Mouse (Mus musculus) midbrain, embryonic 14.5 days (tissue): ENCODE measurements around the gene Mrpl2. TPM values are rescaled to one million over a fixed set of nuclear protein-coding genes. Genes with fewer than 3 reads are reported as not detected.

Experiments used
- ATAC-seq: fragments of 200-750 bp; cut with Nextera tagmentation; 2 replicates; pipeline ENCODE4 v1.8.0; 2017; ENCODE audit warnings: moderate number of reproducible peaks, moderate library complexity; ENCODE audit not compliant: low FRiP score, low TSS enrichment
- DNase-seq: peaks from one replicate; pipeline ENCODE4 v3.0.0-alpha.2; 2015
- H3K27ac ChIP-seq: fragments of 300-500 bp; sonication (generic); replicated peaks from 2 replicates; pipeline ENCODE4 v1.5.1; 2014; ENCODE audit warnings: mild to moderate bottlenecking, low read depth, low read length, moderate library complexity
- H3K27me3 ChIP-seq: fragments of 300-500 bp; sonication (generic); 2 replicates; pipeline ENCODE4 v1.6.1; 2014; ENCODE audit warnings: low read length, control low read depth, mixed read lengths; ENCODE audit not compliant: control insufficient read depth, insufficient read depth
- H3K36me3 ChIP-seq: fragments of 300-500 bp; sonication (generic); 2 replicates; pipeline ENCODE4 v1.6.1; 2014; ENCODE audit warnings: low read length, control low read depth; ENCODE audit not compliant: control insufficient read depth, insufficient read depth
- H3K4me1 ChIP-seq: fragments of 300-500 bp; sonication (generic); 2 replicates; pipeline ENCODE4 v1.6.1; 2014; ENCODE audit warnings: mild to moderate bottlenecking, antibody characterized with exemption, low read length, control low read depth; ENCODE audit not compliant: control insufficient read depth, insufficient read depth
- H3K4me2 ChIP-seq: fragments of 300-500 bp; sonication (generic); 2 replicates; pipeline ENCODE4 v1.6.1; 2014; ENCODE audit warnings: mild to moderate bottlenecking, low read length, moderate library complexity
- H3K4me3 ChIP-seq: fragments of 300-500 bp; sonication (generic); replicated peaks from 2 replicates; pipeline ENCODE4 v1.5.1; 2014; ENCODE audit warnings: low read depth, low read length
- H3K9ac ChIP-seq: fragments of 300-500 bp; sonication (generic); replicated peaks from 2 replicates; pipeline ENCODE4 v1.6.1; 2014; ENCODE audit warnings: mild to moderate bottlenecking, low read length, moderate library complexity
- H3K9me3 ChIP-seq: fragments of 300-500 bp; sonication (generic); 2 replicates; pipeline ENCODE4 v1.6.1; 2016; ENCODE audit warnings: low read length, control low read depth, mixed read lengths; ENCODE audit not compliant: control insufficient read depth
- WGBS: fragments of 180-500 bp; shearing (Covaris S2); extraction: QIAGEN DNeasy Blood & Tissue Kit; methylation state at CpG from one replicate; pipeline ENCODE4 v1.1.7; 2014; 5-methylcytosine and 5-hydroxymethylcytosine counted together
- polyA plus RNA-seq: library from polyadenylated mRNA; unstranded; fragments of >200 nt; fragmentation: Nextera tagmentation; extraction: Ambion mirVana; gene quantifications from 2 replicates; pipeline ENCODE4 v1.2.1, GENCODE M21; 2014

Gene Mrpl2
- polyA plus RNA-seq, 1 experiment from 2014 or later, result 73.2 TPM

DNA sequence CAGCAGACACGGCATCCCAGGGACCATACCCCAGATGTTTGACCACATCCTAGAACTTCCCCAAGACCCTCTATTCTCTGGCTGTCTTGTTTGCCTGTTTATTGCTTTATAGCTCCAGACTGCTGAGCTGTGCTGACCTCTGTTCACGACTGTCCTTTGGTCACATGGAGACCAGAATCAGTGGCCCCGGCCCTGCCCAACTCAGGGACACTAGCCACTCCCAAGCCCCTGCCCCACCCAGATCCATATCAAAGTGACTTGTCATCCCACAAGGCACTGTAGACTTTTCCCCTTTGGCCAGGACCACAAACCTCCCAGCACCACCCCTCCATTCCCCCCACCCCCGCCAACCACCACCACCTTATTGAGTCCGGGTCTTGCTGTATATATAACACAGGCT lies 53.2 kb downstream of the Mrpl2 start:
- no peak overlapping the region for H3K4me3 ChIP-seq
- 86% methylated on average over 5 of the region's 5 CpGs for WGBS

More for the DNA sequence above, 53.2 kb downstream of the Mrpl2 start:
- peaks cover 22% of the 10 kb centered on the region for H3K36me3 ChIP-seq
- H3K27me3 ChIP-seq, result no peaks in the 10 kb centered on the region
- H3K4me2 ChIP-seq, result no peak overlapping the region
- H3K9me3 ChIP-seq, result no peaks in the 10 kb centered on the region
- H3K9ac ChIP-seq, result no peak overlapping the region
- DNase-seq (no peak), ATAC-seq (no peak)
- no peak overlapping the region for H3K27ac ChIP-seq
- peaks cover 14% of the 10 kb centered on the region for H3K4me1 ChIP-seq

Other genes starting within 250 kb of the Mrpl2 start
- gene Crip3, start 217.3 kb upstream of the Mrpl2 start, polyA plus RNA-seq, result 1.00 and 4.2 TPM in 2 replicates
- gene Slc22a7, start 207.8 kb upstream of the Mrpl2 start, polyA plus RNA-seq, result not detected in 2 replicates
- gene Ttbk1, start 158.6 kb upstream of the Mrpl2 start, polyA plus RNA-seq, result 6.1 and 6.2 TPM in 2 replicates
- 17.2 and 20.4 TPM in 2 replicates for gene Dnph1, start 149.5 kb upstream of the Mrpl2 start, polyA plus RNA-seq
- 13.6 and 20.6 TPM in 2 replicates for gene Cul9, start 99.8 kb upstream of the Mrpl2 start, polyA plus RNA-seq
- gene Srf, start 90.1 kb upstream of the Mrpl2 start, polyA plus RNA-seq, result 4.2 and 5.9 TPM in 2 replicates
- 19.6 and 20.0 TPM in 2 replicates for gene Ptk7, start 16.7 kb upstream of the Mrpl2 start, polyA plus RNA-seq
- 32.8 and 33.4 TPM in 2 replicates for gene Klc4, start 207 bp upstream of the Mrpl2 start, polyA plus RNA-seq
- 32.3 and 32.9 TPM in 2 replicates for gene Cul7, start 4.1 kb downstream of the Mrpl2 start, polyA plus RNA-seq
- 35.3 and 40.5 TPM in 2 replicates for gene Rrp36, start 28.1 kb downstream of the Mrpl2 start, polyA plus RNA-seq
- 240 and 297 TPM in 2 replicates for gene Mea1, start 32.6 kb downstream of the Mrpl2 start, polyA plus RNA-seq
- gene Klhdc3, start 34.7 kb downstream of the Mrpl2 start, polyA plus RNA-seq, result 141 and 150 TPM in 2 replicates
- 68.3 and 81.4 TPM in 2 replicates for gene Ppp2r5d, start 58.9 kb downstream of the Mrpl2 start, polyA plus RNA-seq
- gene Pex6, start 65.2 kb downstream of the Mrpl2 start, polyA plus RNA-seq, result 20.2 and 24.5 TPM in 2 replicates
- 0.71 and 0.85 TPM in 2 replicates for gene Gnmt, start 82.9 kb downstream of the Mrpl2 start, polyA plus RNA-seq
- gene Cnpy3, start 106.0 kb downstream of the Mrpl2 start, polyA plus RNA-seq, result 57.3 and 59.5 TPM in 2 replicates
- 0.22 TPM in 1 of 2 replicates, not detected in the other for gene Ptcra, start 117.5 kb downstream of the Mrpl2 start, polyA plus RNA-seq
- gene 2310039H08Rik, start 126.4 kb downstream of the Mrpl2 start, polyA plus RNA-seq, result 56.7 and 64.7 TPM in 2 replicates
- gene Rpl7l1, start 136.4 kb downstream of the Mrpl2 start, polyA plus RNA-seq, result 74.3 and 96.8 TPM in 2 replicates
- 10.2 and 11.6 TPM in 2 replicates for gene Bicral, start 212.3 kb downstream of the Mrpl2 start, polyA plus RNA-seq
- 62.8 and 67.6 TPM in 2 replicates for gene Tbcc, start 244.5 kb downstream of the Mrpl2 start, polyA plus RNA-seq